Mouse (Mus musculus) liver, embryonic 11.5 days (tissue): ENCODE results near the gene Paxx. TPM values are rescaled to one million over a fixed set of nuclear protein-coding genes. Genes with fewer than 3 reads are reported as not detected.

Experiments used
- ATAC-seq: fragments of 200-750 bp; cut with Nextera tagmentation; replicated peaks from 2 replicates; pipeline ENCODE4 v1.8.0; 2017; ENCODE audit warnings: moderate number of reproducible peaks, mild to moderate bottlenecking, moderate TSS enrichment, moderate library complexity; ENCODE audit not compliant: low FRiP score
- DNase-seq: peaks from one replicate; pipeline ENCODE4 v3.0.0-alpha.2; 2017; ENCODE audit warnings: low spot score
- H3K27ac ChIP-seq: fragments of 300-500 bp; sonication (generic); 2 replicates; pipeline ENCODE4 v1.5.1; 2014; ENCODE audit warnings: mild to moderate bottlenecking, low read depth, low read length, control low read depth
- H3K27me3 ChIP-seq: fragments of 300-500 bp; sonication (generic); replicated peaks from 2 replicates; pipeline ENCODE4 v1.6.1; 2014; ENCODE audit warnings: low read length, mixed read lengths; ENCODE audit not compliant: control insufficient read depth, insufficient read depth
- H3K36me3 ChIP-seq: fragments of 300-500 bp; sonication (generic); 2 replicates; pipeline ENCODE4 v1.6.1; 2014; ENCODE audit warnings: mild to moderate bottlenecking, low read length, moderate library complexity, mixed read lengths; ENCODE audit not compliant: control insufficient read depth, insufficient read depth
- H3K4me1 ChIP-seq: fragments of 300-500 bp; sonication (generic); replicated peaks from 2 replicates; pipeline ENCODE4 v1.6.1; 2014; ENCODE audit warnings: low read length, mixed read lengths; ENCODE audit not compliant: control insufficient read depth, insufficient read depth
- H3K4me2 ChIP-seq: fragments of 300-500 bp; sonication (generic); 2 replicates; pipeline ENCODE4 v1.6.1; 2014; ENCODE audit warnings: mild to moderate bottlenecking, control low read depth, moderate library complexity
- H3K4me3 ChIP-seq: fragments of 300-500 bp; sonication (generic); 2 replicates; pipeline ENCODE4 v1.5.1; 2014; ENCODE audit warnings: low read depth, low read length, control low read depth
- H3K9ac ChIP-seq: fragments of 300-500 bp; sonication (generic); 2 replicates; pipeline ENCODE4 v1.6.1; 2014; ENCODE audit warnings: low read depth, low read length, control low read depth
- H3K9me3 ChIP-seq: fragments of 300-500 bp; sonication (generic); 2 replicates; pipeline ENCODE4 v1.6.1; 2016; ENCODE audit warnings: low read length, inconsistent platforms, mixed read lengths; ENCODE audit not compliant: control insufficient read depth
- WGBS: fragments of 180-500 bp; shearing (Covaris S2); extraction: QIAGEN DNeasy Blood & Tissue Kit; methylation state at CpG from one replicate; pipeline ENCODE4 v1.1.7; 2014; 5-methylcytosine and 5-hydroxymethylcytosine counted together
- polyA plus RNA-seq: library from polyadenylated mRNA; unstranded; fragments of >200 nt; fragmentation: Nextera tagmentation; extraction: Ambion mirVana; gene quantifications from 2 replicates; pipeline ENCODE4 v1.2.1, GENCODE M21; 2014

Gene Paxx
- polyA plus RNA-seq, 1 experiment from 2014 or later = 14.3 TPM

DNA sequence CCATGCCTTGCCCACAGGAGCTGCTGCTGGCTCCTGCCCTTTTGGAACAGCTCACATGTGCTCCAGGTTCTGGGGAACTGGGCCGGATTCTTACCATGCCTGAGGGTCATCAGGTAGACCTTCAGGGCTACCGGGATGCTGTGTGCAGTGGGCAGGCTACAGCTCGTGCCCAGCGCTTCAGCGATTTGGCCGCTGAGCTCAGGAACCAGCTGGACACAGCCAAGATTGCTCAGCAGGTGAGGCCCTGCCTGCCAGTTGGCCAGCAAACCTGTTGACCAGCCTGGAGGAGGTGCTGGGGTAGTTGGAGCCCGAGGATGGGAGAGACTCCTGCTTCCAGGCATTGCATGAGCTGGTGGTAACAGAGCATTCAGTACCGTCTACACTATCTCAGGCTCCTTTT lies 26.6 kb downstream of the Paxx start:
- Histone ChIP-seq H3K4me3 (no peak overlapping the region), H3K4me1 (peaks cover 2% of the 10 kb centered on the region; the same call in 1 of the 2 replicates), H3K27me3 (peaks cover 12% of the 10 kb centered on the region), H3K4me2 (no peak overlapping the region), H3K36me3 (no peaks in the 10 kb centered on the region), H3K27ac (no peak overlapping the region), H3K9ac (no peak overlapping the region), H3K9me3 (no peaks in the 10 kb centered on the region)
- no peak for DNase-seq
- 85% methylated on average over 8 of the region's 8 CpGs for WGBS
- ATAC-seq = no peak

DNA sequence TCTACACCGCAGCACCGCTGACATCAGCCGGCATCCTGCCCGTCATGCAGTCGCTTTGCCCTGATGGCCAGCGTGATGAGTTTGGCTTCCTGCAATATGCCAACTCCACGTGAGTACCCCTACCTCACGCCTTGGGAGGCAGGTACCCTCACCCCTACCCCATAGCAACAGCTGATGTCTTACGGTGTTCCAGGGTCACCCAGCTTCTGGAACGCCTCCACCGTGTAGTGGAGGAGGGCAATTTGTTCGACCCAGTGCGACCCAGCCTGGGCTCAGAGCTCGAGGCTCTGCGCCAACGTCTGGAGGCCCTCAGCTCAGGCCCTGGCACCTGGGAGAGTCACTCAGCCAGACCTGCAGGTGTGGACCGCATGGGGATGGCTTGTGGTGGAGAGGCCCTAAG lies 27.8 kb downstream of the Paxx start:
- Histone ChIP-seq H3K4me3 (no peak overlapping the region), H3K4me2 (no peak overlapping the region), H3K9me3 (no peaks in the 10 kb centered on the region), H3K4me1 (peaks cover 6% of the 10 kb centered on the region), H3K27me3 (peaks cover 18% of the 10 kb centered on the region), H3K27ac (no peak overlapping the region), H3K36me3 (no peaks in the 10 kb centered on the region), H3K9ac (no peak overlapping the region)
- no peak for ATAC-seq
- 85% methylated on average over 17 of the region's 17 CpGs for WGBS
- no peak for DNase-seq

DNA sequence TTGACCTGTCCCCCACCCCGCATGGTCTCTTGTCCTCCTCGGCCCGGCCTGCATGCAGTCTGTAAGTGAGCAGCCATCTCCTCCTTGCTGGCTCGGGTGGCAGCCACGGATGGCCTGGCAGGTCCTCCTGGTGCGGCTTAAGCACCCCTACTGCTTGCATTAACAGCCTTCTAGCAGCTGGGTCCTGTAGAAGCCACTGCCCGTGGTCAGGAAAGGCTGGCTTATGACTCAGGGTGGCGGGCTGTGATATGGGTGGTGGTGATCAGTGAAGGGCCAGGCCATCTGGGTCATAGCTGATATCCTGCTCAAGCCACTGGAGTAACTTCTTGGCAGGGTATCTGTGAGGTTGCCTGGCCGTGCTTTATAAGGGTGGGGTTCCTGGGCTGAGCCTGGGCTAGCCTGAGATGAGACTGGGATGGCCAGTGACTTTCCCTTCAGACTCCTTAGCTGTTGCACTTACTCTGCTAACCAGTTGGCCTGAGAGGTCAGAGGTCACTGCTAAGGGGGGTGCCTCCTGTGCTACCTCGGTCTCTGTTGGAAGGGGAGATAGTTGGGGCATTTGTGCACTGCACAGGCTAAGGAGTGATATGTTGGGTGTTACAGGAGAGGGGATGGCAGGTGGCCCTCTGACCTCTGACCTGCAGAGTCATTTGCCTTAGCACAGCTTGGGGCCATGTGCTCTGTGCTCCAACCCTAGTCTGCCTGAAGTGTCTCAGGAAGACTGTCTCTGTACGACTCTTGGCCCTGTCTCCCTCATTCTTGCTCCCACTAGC lies 28.4 kb downstream of the Paxx start:
- no peak overlapping the region for H3K4me3 ChIP-seq
- 56% methylated on average over 11 of the region's 11 CpGs for WGBS
- no peak overlapping the region for H3K4me2 ChIP-seq
- no peaks in the 10 kb centered on the region for H3K9me3 ChIP-seq
- no peak overlapping the region for H3K27ac ChIP-seq
- peaks cover 18% of the 10 kb centered on the region for H3K27me3 ChIP-seq
- no peak for ATAC-seq
- peaks cover 6% of the 10 kb centered on the region for H3K4me1 ChIP-seq
- H3K9ac ChIP-seq = no peak overlapping the region
- no peaks in the 10 kb centered on the region for H3K36me3 ChIP-seq
- DNase-seq = no peak

DNA sequence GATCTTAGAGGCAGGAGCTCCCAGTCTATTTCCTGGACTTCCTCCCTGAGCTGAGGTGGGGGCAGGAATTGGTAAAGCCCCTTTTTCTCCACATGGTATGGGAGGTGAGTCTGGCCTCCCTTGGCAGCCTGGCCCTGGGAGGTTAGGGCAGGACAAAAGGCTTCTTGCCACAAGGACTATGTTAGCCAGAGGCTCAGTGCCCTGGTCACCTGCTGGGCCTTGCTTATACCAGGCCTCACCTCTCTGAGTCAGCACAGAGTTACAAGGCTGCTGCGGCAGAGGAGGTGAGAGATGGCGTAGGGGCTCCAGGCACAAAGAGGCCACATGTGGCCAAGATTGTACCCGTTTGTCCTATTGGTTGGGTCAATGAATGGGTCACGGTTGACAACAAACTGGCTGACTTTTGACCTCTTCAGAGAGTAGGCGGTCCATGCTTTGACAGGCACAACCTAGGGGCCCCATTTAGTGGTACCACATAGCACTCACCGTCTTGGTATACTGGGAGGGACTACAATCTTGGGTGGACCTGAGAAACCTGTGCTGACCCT lies 29.5 kb downstream of the Paxx start:
- Histone ChIP-seq H3K4me3 (no peak overlapping the region), H3K9me3 (no peaks in the 10 kb centered on the region), H3K9ac (no peak overlapping the region), H3K4me1 (peaks cover 6% of the 10 kb centered on the region), H3K27me3 (peaks cover 20% of the 10 kb centered on the region), H3K27ac (no peak overlapping the region; the same call in 1 of the 2 replicates), H3K4me2 (no peak overlapping the region), H3K36me3 (no peaks in the 10 kb centered on the region)
- DNase-seq = no peak
- ATAC-seq = no peak
- WGBS = 70% methylated on average over 6 of the region's 6 CpGs

DNA sequence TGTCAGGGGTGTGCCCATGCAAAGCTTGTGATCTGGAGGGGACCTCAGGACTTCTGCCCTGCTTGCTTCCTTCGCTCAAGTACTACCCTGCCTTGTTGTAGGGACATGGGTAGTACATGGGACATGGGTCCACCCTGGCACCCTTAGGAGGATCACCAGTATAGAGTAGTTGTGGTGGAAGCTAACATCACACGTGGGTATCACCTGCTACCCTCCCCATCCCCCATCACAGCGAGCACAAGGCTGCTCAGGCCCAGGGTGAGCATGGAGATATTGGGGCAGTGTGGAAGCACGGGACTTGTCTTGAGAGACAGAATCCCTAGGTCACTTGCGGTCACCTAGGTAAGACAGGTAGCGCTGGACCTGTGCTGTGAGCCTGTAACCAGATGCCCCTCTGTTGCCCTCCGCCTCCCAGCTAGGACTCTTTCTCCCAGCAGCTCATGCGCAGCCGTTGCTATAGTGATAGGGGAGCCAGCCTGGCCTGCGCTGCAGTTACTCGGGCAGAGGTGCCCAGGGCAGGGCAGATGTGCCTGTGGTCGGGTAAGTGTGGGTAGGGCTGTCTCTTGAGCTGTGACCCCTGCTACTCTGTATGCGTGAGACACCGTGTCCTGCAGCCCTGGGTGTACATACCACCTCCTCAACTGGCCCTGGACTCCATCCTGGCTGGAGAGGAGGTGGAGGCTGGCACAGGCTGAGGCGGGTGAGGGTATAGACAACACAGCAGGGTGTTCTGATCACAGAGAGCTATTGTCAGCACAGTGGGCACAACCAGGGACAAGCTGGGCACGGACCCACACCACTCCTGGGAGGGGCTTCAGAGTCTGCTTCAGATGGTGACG lies 30.3 kb downstream of the Paxx start:
- H3K4me2 ChIP-seq = no peak overlapping the region

DNA sequence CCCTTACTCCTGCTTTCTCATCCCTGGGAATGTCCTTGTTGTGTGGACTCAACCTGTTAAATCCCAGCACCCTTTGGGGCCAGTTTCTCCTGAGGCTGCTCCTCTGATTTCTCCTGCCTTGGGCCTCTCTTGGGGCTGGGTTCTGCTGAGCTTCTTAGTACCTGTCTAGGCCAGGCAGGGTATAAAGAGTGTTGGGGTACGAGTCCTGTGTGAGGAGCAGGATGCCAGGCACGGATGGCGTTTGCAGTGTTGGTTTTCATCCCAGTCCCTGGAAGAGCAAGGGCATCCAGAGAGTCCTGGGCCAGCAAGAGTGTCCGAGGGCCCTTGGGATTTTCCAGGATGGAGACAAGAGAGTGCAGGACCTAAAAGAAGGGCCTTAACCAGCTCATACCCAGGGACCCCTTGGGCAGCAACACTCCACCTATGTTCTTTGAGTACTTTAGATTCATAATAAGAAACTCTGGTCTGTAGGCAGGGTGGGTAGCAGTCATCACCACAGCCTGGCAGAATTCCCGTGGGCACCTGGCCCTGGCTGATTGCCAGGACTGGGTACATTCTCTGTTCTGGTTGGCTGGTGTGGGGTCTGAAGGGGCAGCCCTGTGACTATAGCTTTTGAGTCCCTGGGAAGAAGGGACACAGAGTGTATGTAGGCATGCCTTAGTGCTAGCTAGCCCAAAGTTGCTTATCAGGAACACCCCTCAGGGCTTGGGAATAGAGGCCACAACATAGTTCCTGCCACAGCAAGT lies 31.3 kb downstream of the Paxx start:
- Histone ChIP-seq H3K4me3 (peak overlapping the region; percentile 82), H3K4me1 (peaks cover 6% of the 10 kb centered on the region), H3K27me3 (peaks cover 37% of the 10 kb centered on the region), H3K27ac (no peak overlapping the region), H3K4me2 (peak overlapping the region; percentile 98), H3K9ac (no peak overlapping the region), H3K9me3 (no peaks in the 10 kb centered on the region), H3K36me3 (no peaks in the 10 kb centered on the region)
- DNase-seq = no peak
- WGBS = 72% methylated on average over 5 of the region's 5 CpGs
- no peak for ATAC-seq

More for the DNA sequence above, 30.3 kb downstream of the Paxx start:
- H3K27me3 ChIP-seq = peaks cover 27% of the 10 kb centered on the region
- peaks cover 6% of the 10 kb centered on the region for H3K4me1 ChIP-seq
- H3K36me3 ChIP-seq = no peaks in the 10 kb centered on the region
- no peak for ATAC-seq
- DNase-seq = no peak
- no peak overlapping the region for H3K9ac ChIP-seq
- 77% methylated on average over 17 of the region's 17 CpGs for WGBS
- no peak overlapping the region for H3K4me3 ChIP-seq
- H3K27ac ChIP-seq = no peak overlapping the region
- H3K9me3 ChIP-seq = no peaks in the 10 kb centered on the region

DNA sequence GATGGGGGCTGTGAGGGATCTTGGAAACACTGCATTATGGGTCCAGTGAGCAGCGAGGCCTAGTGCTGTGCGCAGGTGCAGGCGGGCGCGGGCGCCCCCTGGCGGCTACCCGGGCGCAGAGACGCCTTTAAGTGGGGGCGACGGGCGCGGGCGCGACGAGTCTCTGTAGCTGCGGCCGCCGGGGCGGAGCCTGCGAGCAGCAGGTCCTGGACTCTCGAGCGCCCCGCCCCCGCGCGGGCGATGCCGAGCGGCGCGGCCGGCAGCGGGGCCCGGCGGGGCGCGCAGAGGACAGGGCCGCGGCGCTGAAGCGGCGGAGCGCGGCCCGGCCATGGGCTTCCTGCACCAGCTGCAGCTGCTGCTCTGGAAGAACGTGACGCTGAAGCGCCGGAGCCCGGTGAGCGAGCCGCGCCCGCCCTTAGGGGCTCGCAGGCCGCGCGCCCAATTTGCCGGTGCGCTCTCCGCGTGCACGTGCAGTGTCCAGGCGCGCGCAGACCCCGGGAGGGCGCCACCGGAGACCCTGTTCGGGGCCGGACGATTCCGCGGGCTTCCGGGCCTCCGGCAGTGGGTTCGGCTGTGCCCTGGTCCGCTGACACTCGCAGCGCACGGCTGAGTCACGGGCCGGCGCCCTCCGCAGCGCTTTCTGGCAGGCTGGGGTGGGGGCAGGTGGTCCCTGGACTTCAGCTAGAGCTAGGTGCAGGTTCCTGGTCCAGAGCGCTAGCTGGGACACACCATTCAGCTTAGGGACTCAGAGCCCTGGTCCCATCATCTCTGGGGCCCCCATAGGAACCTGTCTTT lies 32.3 kb downstream of the Paxx start, which contains the start of gene Abca2:
TSS of gene Abca2 (plus strand) at position 262 of the 795 bp plus-strand sequence.
- Histone ChIP-seq H3K36me3 (no peaks in the 10 kb centered on the region), H3K27me3 (peaks cover 42% of the 10 kb centered on the region), H3K4me2 (peak within 1 kb of the TSS; percentile 98), H3K27ac (no peak within 1 kb of the TSS; the same call in 1 of the 2 replicates), H3K4me3 (peak within 1 kb of the TSS; percentile 82), H3K4me1 (peaks cover 6% of the 10 kb centered on the region), H3K9ac (peak within 1 kb of the TSS; percentile 75), H3K9me3 (no peaks in the 10 kb centered on the region)
- ATAC-seq (peak; percentile 89), DNase-seq (peak; percentile 94)
- WGBS = under 1% methylated on average over 89 of the region's 89 CpGs
